Mouse (Mus musculus) myocyte (in vitro differentiated cells): Measurements from ENCODE around the gene Tsga10.

Source experiments
- E2F4 ChIP-seq: IDR thresholded peaks from one replicate; pipeline ENCODE4 v1.6.1; 2011; ENCODE audit warnings: mild to moderate bottlenecking, control low read depth, moderate library complexity; ENCODE audit not compliant: insufficient read depth
- MAX ChIP-seq: IDR thresholded peaks from one replicate; pipeline ENCODE4 v1.6.1; 2011; ENCODE audit warnings: low read depth, mild to moderate bottlenecking, control low read depth
- MYOD1 ChIP-seq, 3 experiments: IDR thresholded peaks; one replicate each; pipeline ENCODE4 v1.6.1; 2011; ENCODE audit warnings: control low read depth in 2 of 3, low read depth in 2 of 3, mild to moderate bottlenecking in 2 of 3, moderate library complexity in 1 of 3; ENCODE audit not compliant: insufficient read length in 2 of 3, control insufficient read depth in 1 of 3
- POLR2A ChIP-seq: IDR thresholded peaks from one replicate; pipeline ENCODE4 v1.6.1; 2011; ENCODE audit warnings: low read depth, mild to moderate bottlenecking, control low read depth, moderate library complexity; ENCODE audit not compliant: insufficient read length
- POLR2AphosphoS2 ChIP-seq: IDR thresholded peaks from one replicate; pipeline ENCODE4 v1.6.1; 2011; ENCODE audit warnings: low read depth, control low read depth; ENCODE audit not compliant: insufficient read length
- SRF ChIP-seq: IDR thresholded peaks from one replicate; pipeline ENCODE4 v1.6.1; 2011; ENCODE audit warnings: low read depth; ENCODE audit not compliant: control insufficient read depth, insufficient read length
- TCF12 ChIP-seq: IDR thresholded peaks from one replicate; pipeline ENCODE4 v1.6.1; 2011; ENCODE audit warnings: mild to moderate bottlenecking, control low read depth; ENCODE audit not compliant: poor library complexity, insufficient read depth, severe bottlenecking
- TCF3 ChIP-seq: IDR thresholded peaks from one replicate; pipeline ENCODE4 v1.6.1; 2011; ENCODE audit warnings: low read depth, control low read depth; ENCODE audit not compliant: insufficient read length
- USF1 ChIP-seq: IDR thresholded peaks from one replicate; pipeline ENCODE4 v1.6.1; 2011; ENCODE audit warnings: low read depth, mild to moderate bottlenecking, control low read depth, moderate library complexity

- TF ChIP-seq POLR2A (no peak), E2F4 (no peak), TCF3 (no peak), POLR2AphosphoS2 (no peak), TCF12 (no peak), USF1 (no peak), MAX (no peak), SRF (no peak), MYOD1 (IDR thresholded peaks at IDR 0.05; ENCODE audit: control insufficient read depth in 1 of 3, insufficient read length in 2 of 3, low read depth in 2 of 3) (no peak)
These were observed 34.5 kb downstream of the Tsga10 start for GRCm38 (mm10) chr1:37831681-37832080.
